ENCODE assay signal across 10 mouse cellular contexts in genomic region chr14:54636954-54637353, GRCm38 (mm10). TPM values are rescaled to one million over a fixed set of nuclear protein-coding genes. Genes with fewer than 3 reads are reported as not detected.
DNase-seq lines count a peak whose midpoint lies in the region; TF ChIP-seq lines count a peak whose summit lies in the region.
"Had no signal": no experiment of that assay in that cellular context is flagged by ENCODE, and none has a peak within 500 bp of the region (broad histone marks: within the 10 kb centered on the region; RNA-seq: fewer than 3 reads in every experiment).

No protein-coding gene starts in this region.

- peak; percentile 74 for DNase-seq in adrenal gland, postnatal 14 days
- DNase-seq in adrenal gland, adult 2 months, result no peak
- peak; percentile 55 for DNase-seq in kidney, adult 2 months
- DNase-seq in kidney, postnatal 14 days, result no peak
- peak; percentile 59 for DNase-seq in ES-CJ7 (ENCODE audit: low read depth, low spot score)
- DNase-seq in retina, embryonic 14.5 days (ENCODE audit: low spot score), result peak; percentile 77
- DNase-seq in Muller cell, postnatal 12 days (ENCODE audit: inconsistent ontology term), result no peak

- H3K4me1 ChIP-seq in kidney, adult 2 months (ENCODE audit: control insufficient read depth, insufficient read depth, low read length), result no peaks in the 10 kb centered on the region
- H3K4me1 ChIP-seq in embryonic fibroblast, embryonic 13.5 days (ENCODE audit: control insufficient read depth, insufficient read depth, low read length), result peaks cover 4% of the 10 kb centered on the region; the same call in 1 of the 2 replicates

- no peak overlapping the region for H3K27ac ChIP-seq in kidney, adult 2 months (ENCODE audit: insufficient read depth, low read depth, low read length)
- H3K27ac ChIP-seq in embryonic fibroblast, embryonic 13.5 days (ENCODE audit: insufficient read depth, low read length), result no peak overlapping the region
- H3K27ac ChIP-seq: lung, embryonic 15.5 days had no signal

- no peak for TF ChIP-seq POLR2A in kidney, adult 2 months (IDR thresholded peaks at IDR 0.05; ENCODE audit: low read depth, low read length)
- no peak for TF ChIP-seq POLR2A in embryonic fibroblast, embryonic 13.5 days (IDR thresholded peaks at IDR 0.05; ENCODE audit: low read depth, low read length)

- H3K4me3 ChIP-seq in kidney, adult 2 months (ENCODE audit: insufficient read depth, low read depth, low read length), result no peak overlapping the region
- H3K4me3 ChIP-seq in embryonic fibroblast, embryonic 13.5 days (ENCODE audit: insufficient read depth, low read length), result no peak overlapping the region
- H3K4me3 ChIP-seq: lung, embryonic 15.5 days had no signal

- WGBS in kidney, adult 2 months, result 57% methylated on average over 8 of the region's 8 CpGs

- peak; percentile 88 for TF ChIP-seq CTCF in kidney, adult 2 months (conservative IDR thresholded peaks at IDR 0.05; ENCODE audit: insufficient read depth, insufficient read length, low read depth, low read length)
- TF ChIP-seq CTCF in embryonic fibroblast, embryonic 13.5 days (IDR thresholded peaks at IDR 0.05; ENCODE audit: borderline replicate concordance, insufficient read depth, low read length), result peak; percentile 82; the same call in 1 of the 2 replicates

- no peaks in the 10 kb centered on the region for H3K27me3 ChIP-seq in kidney, adult 2 months (replicated peaks; ENCODE audit: control insufficient read depth, insufficient read depth, low read length)
- H3K27me3 ChIP-seq: lung, embryonic 15.5 days had no signal

- H3K36me3 ChIP-seq in kidney, adult 2 months (ENCODE audit: control insufficient read depth, insufficient read depth, low read length), result no peaks in the 10 kb centered on the region

RNA-seq across cellular contexts. Expression of gene Gm17606, which starts 3.8 kb away (rescaled TPM):
- total RNA-seq in adrenal gland, postnatal 14 days (2021), result not detected in 2 replicates
- total RNA-seq in adrenal gland, adult 2 months (2021), result not detected
- polyA plus RNA-seq in adrenal gland, adult 2 months (2012; rRNA removed), result not detected in 2 replicates
- not detected in 2 replicates for polyA plus RNA-seq in kidney, adult 2 months (2012; rRNA removed)
- polyA plus RNA-seq in embryonic fibroblast, embryonic 13.5 days (2011; ENCODE audit: insufficient read length, low read depth, missing spikeins), result not detected in 2 replicates
- polyA plus RNA-seq: gonadal fat pad, adult 2 months; lung, embryonic 15.5 days had no signal

RNA-seq across cellular contexts. Expression of gene Cdh24, which starts 4.2 kb away (rescaled TPM):
- 1.7 and 2.2 TPM in 2 replicates for total RNA-seq in adrenal gland, postnatal 14 days (2021)
- 1 to 10 TPM in 1 of 2 experiments, under 1 TPM in 1; 0.66 to 1.7 TPM for total RNA-seq in adrenal gland, adult 2 months (2021)
- 4.4 and 6.6 TPM in 2 replicates for polyA plus RNA-seq in adrenal gland, adult 2 months (2012; rRNA removed)
- polyA plus RNA-seq in kidney, adult 2 months (2012; rRNA removed), result 1.2 and 1.5 TPM in 2 replicates
- 3.4 and 5.3 TPM in 2 replicates for polyA plus RNA-seq in embryonic fibroblast, embryonic 13.5 days (2011; ENCODE audit: insufficient read length, low read depth, missing spikeins)

RNA-seq across cellular contexts. Expression of gene Psmb11, which starts 15.7 kb away (rescaled TPM):
- not detected in 2 replicates for total RNA-seq in adrenal gland, postnatal 14 days (2021)
- total RNA-seq in adrenal gland, adult 2 months (2021), result not detected
- polyA plus RNA-seq in adrenal gland, adult 2 months (2012; rRNA removed), result not detected in 2 replicates
- not detected in 2 replicates for polyA plus RNA-seq in kidney, adult 2 months (2012; rRNA removed)
- not detected in 2 replicates for polyA plus RNA-seq in embryonic fibroblast, embryonic 13.5 days (2011; ENCODE audit: insufficient read length, low read depth, missing spikeins)
- polyA plus RNA-seq: gonadal fat pad, adult 2 months had no signal

RNA-seq across cellular contexts. Expression of gene Psmb5, which starts 19.1 kb away (rescaled TPM):
- 248 and 259 TPM in 2 replicates for total RNA-seq in adrenal gland, postnatal 14 days (2021)
- 100 to 1,000 TPM; 317 to 332 TPM for total RNA-seq in adrenal gland, adult 2 months (2021)
- polyA plus RNA-seq in adrenal gland, adult 2 months (2012; rRNA removed), result 267 and 322 TPM in 2 replicates
- polyA plus RNA-seq in kidney, adult 2 months (2012; rRNA removed), result 244 and 276 TPM in 2 replicates
- polyA plus RNA-seq in embryonic fibroblast, embryonic 13.5 days (2011; ENCODE audit: insufficient read length, low read depth, missing spikeins), result 147 and 178 TPM in 2 replicates

RNA-seq across cellular contexts. Expression of gene 4931414P19Rik, which starts 31.2 kb away (rescaled TPM):
- total RNA-seq in adrenal gland, postnatal 14 days (2021), result 5.4 and 6.2 TPM in 2 replicates
- 1 to 10 TPM; 2.9 to 8.2 TPM for total RNA-seq in adrenal gland, adult 2 months (2021)
- 7.4 and 9.6 TPM in 2 replicates for polyA plus RNA-seq in adrenal gland, adult 2 months (2012; rRNA removed)
- 6.5 and 8.1 TPM in 2 replicates for polyA plus RNA-seq in kidney, adult 2 months (2012; rRNA removed)
- 3.6 and 4.8 TPM in 2 replicates for polyA plus RNA-seq in embryonic fibroblast, embryonic 13.5 days (2011; ENCODE audit: insufficient read length, low read depth, missing spikeins)

Comparison
In these comparisons a context has a peak if more than half of its experiments do, and no peak if none do; other contexts are left out.
1. DNase-seq: peak in adrenal gland, postnatal 14 days (single experiment), kidney, adult 2 months (single experiment), ES-CJ7 (single experiment) and retina, embryonic 14.5 days (single experiment); none in adrenal gland, adult 2 months (single experiment), kidney, postnatal 14 days (single experiment) and Muller cell, postnatal 12 days (single experiment).